Mouse (Mus musculus) liver, postnatal 0 days (tissue): ENCODE results near the gene Stk39.

Source experiments
- CTCF ChIP-seq: sonication (generic); IDR thresholded peaks from 2 replicates; pipeline ENCODE4 v1.5.1; 2016; ENCODE audit warnings: antibody characterized with exemption, low read depth
- EP300 ChIP-seq: IDR thresholded peaks from 2 replicates; pipeline ENCODE4 v1.6.1; 2016; ENCODE audit warnings: antibody characterized with exemption, low read depth, mild to moderate bottlenecking

DNA sequence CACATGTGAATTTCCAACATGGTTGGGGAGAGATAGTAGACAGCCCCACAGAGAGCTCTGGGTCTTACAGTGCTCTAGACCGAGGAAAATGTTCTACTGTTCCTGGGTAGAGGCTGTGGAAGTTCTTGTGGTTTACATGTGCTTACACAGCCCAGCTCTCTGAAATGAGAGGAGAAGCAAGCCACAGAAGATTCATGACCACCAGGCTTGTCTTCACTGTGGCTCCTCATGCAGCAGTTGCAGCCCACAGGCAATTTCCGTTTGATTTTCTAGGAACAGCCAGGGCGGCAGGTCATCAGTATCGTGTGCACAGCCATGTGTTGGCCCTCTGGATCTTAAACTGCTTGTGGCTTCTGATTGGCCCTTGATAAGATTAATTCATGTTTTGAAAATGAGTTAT lies 252.2 kb downstream of the Stk39 start:
- no peak for TF ChIP-seq CTCF
- no peak for TF ChIP-seq EP300
